Mouse (Mus musculus) testis, adult 2 months (tissue): ENCODE results near the gene Olfr1243.

Experiments
- CTCF ChIP-seq: fragments of 200-500 bp; IDR thresholded peaks from 2 replicates; pipeline ENCODE4 v1.5.1; 2012; ENCODE audit warnings: low read depth, mild to moderate bottlenecking, inconsistent platforms, low read length, moderate library complexity; ENCODE audit not compliant: control insufficient read depth, insufficient read depth, insufficient replicate concordance
- POLR2A ChIP-seq: fragments of 200-500 bp; IDR thresholded peaks from 2 replicates; pipeline ENCODE4 v1.6.1; 2012; ENCODE audit warnings: low read depth, mild to moderate bottlenecking, inconsistent platforms, low read length, moderate library complexity; ENCODE audit not compliant: control insufficient read depth

- TF ChIP-seq CTCF (no peak), POLR2A (no peak)
These were observed 47.1 kb upstream of the Olfr1243 start, which contains the start of gene Olfr1245 for GRCm38 (mm10) chr2:89578347-89578746.
